Mouse (Mus musculus) midbrain, embryonic 12.5 days (tissue): ENCODE measurements at regions not wholly inside any gene's neighbourhood (a gene's known extent, or its start where the extent isn't known, plus 50 kb on each side); places are given as distances from the start of the nearest gene placed in this dataset.

Experiments
- ATAC-seq: fragments of 200-750 bp; cut with Nextera tagmentation; 2 replicates; pipeline ENCODE4 v1.8.0; 2017; ENCODE audit warnings: low read depth, moderate TSS enrichment, moderate library complexity; ENCODE audit not compliant: low FRiP score
- H3K27ac ChIP-seq: fragments of 300-500 bp; sonication (generic); replicated peaks from 2 replicates; pipeline ENCODE4 v1.5.1; 2016; ENCODE audit warnings: mild to moderate bottlenecking
- H3K27me3 ChIP-seq: fragments of 300-500 bp; sonication (generic); 2 replicates; pipeline ENCODE4 v1.6.1; 2016; ENCODE audit warnings: mild to moderate bottlenecking
- H3K36me3 ChIP-seq: fragments of 300-500 bp; sonication (generic); 2 replicates; pipeline ENCODE4 v1.6.1; 2016
- H3K4me1 ChIP-seq: fragments of 300-500 bp; sonication (generic); 2 replicates; pipeline ENCODE4 v1.6.1; 2016
- H3K4me2 ChIP-seq: fragments of 300-500 bp; sonication (generic); replicated peaks from 2 replicates; pipeline ENCODE4 v1.6.1; 2016; ENCODE audit warnings: mild to moderate bottlenecking, moderate library complexity
- H3K4me3 ChIP-seq: fragments of 300-500 bp; sonication (generic); 2 replicates; pipeline ENCODE4 v1.5.1; 2016; ENCODE audit warnings: mild to moderate bottlenecking
- H3K9ac ChIP-seq: fragments of 300-500 bp; sonication (generic); replicated peaks from 2 replicates; pipeline ENCODE4 v1.6.1; 2016; ENCODE audit warnings: mild to moderate bottlenecking, moderate library complexity
- H3K9me3 ChIP-seq: fragments of 300-500 bp; sonication (generic); 2 replicates; pipeline ENCODE4 v1.6.1; 2016; ENCODE audit warnings: mild to moderate bottlenecking
- WGBS: fragments of 180-500 bp; shearing (Covaris S2); methylation state at CpG from one replicate; pipeline ENCODE4 v1.1.7; 2016; 5-methylcytosine and 5-hydroxymethylcytosine counted together

DNA sequence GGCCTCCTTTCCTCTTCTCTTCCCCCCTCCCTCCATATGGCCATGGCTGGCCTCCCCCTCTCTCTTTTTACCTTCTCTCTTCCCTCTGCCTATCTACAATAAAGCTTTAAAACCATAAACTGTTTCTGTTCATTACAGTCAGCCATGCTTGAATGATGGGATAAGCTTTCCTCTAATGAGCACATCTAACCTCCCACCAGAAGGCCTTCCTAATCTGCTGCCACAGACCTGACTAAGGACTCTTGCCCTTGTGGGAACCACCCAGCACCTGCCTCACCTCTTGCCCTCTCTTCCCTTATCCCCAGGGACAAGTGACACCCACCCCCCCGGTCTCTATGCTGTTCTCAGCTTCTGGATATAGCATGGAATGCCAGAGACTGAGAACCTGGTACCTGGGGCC is 1464.6 kb upstream of the Slc7a12 start:
- Histone ChIP-seq H3K9me3 (no peaks in the 10 kb centered on the region), H3K36me3 (no peaks in the 10 kb centered on the region), H3K9ac (no peak overlapping the region), H3K4me3 (no peak overlapping the region), H3K4me2 (no peak overlapping the region), H3K27ac (no peak overlapping the region), H3K27me3 (no peaks in the 10 kb centered on the region), H3K4me1 (no peaks in the 10 kb centered on the region)
- 29% methylated on average over 1 of the region's 1 CpGs for WGBS
- ATAC-seq = peak; percentile 41; the same call in 1 of the 2 replicates
